Mouse (Mus musculus): ENCODE data around the gene Spaca4. TPM values are rescaled to one million over a fixed set of nuclear protein-coding genes. Genes with fewer than 3 reads are reported as not detected.

Gene Spaca4
- total and polyA plus RNA-seq, 3 experiments = 0.38 TPM; not detected in 2

DNA sequence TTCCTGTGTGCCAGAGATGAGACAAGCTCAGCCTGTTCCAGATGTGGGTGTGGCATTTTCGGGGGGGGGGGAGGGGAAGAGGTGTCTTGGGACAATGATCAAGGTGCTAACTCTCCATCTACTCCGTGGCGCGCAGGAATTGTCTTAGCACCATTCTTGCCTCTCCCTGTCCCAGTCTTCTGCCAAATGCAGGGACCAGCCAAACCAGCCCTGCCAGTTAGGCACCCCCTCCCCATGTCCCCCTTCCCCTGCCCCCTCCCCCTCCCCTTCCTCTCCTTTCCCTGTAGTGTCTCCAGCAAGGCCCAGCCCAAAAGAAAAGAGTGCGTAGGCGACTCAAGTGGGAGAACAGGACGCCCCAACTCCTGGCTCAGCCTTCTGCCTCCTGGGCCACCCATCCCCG lies 41.2 kb upstream of the Spaca4 start:
- no peaks in the 10 kb centered on the region for H3K4me1 ChIP-seq (ENCODE audit: control insufficient read depth in 1 of 2, insufficient read depth in 2 of 2, low read length in 2 of 2)
- H3K27me3 ChIP-seq (ENCODE audit: control insufficient read depth in 1 of 2, insufficient read depth in 2 of 2, low read length in 2 of 2) = peaks cover 2 to 3% of the 10 kb centered on the region in 2 experiments; a peak in 3 of 4 replicates
- no peaks in the 10 kb centered on the region for H3K36me3 ChIP-seq (ENCODE audit: control insufficient read depth in 1 of 2, insufficient read depth in 2 of 2, low read length in 2 of 2)
- no peak overlapping the region for H3K4me3 ChIP-seq (ENCODE audit: control insufficient read depth in 1 of 2, insufficient read depth in 1 of 2, low read depth in 2 of 2, low read length in 2 of 2)
- H3K79me2 ChIP-seq (ENCODE audit: control insufficient read depth, insufficient read depth, low read length, poor library complexity) = no peaks in the 10 kb centered on the region
- no peak for TF ChIP-seq POLR2AphosphoS2 (IDR thresholded peaks at IDR 0.05; ENCODE audit: low read length)
- TF ChIP-seq MAX (IDR thresholded peaks at IDR 0.05; ENCODE audit: low read length) = no peak
- no peak for TF ChIP-seq CHD2 (IDR thresholded peaks at IDR 0.05; ENCODE audit: low read length)
- TF ChIP-seq SIN3A (IDR thresholded peaks at IDR 0.05; ENCODE audit: low read length) = no peak
- no peak for TF ChIP-seq BHLHE40 (IDR thresholded peaks at IDR 0.05; ENCODE audit: borderline replicate concordance, low read depth, low read length)
- TF ChIP-seq MXI1 (IDR thresholded peaks at IDR 0.05; ENCODE audit: low read depth, low read length) = no peak
- TF ChIP-seq TAL1 (IDR thresholded peaks at IDR 0.05; ENCODE audit: low read length) = no peak
- TF ChIP-seq TCF12 (IDR thresholded peaks at IDR 0.05; ENCODE audit: low read depth, low read length) = no peak
- H3K9me3 ChIP-seq (replicated peaks; ENCODE audit: insufficient read depth, low read length) = no peaks in the 10 kb centered on the region
- H3K9ac ChIP-seq (ENCODE audit: control insufficient read depth, low read depth, low read length, poor library complexity, severe bottlenecking) = no peak overlapping the region
- H3K27ac ChIP-seq (ENCODE audit: control insufficient read depth, low read depth, low read length) = no peak overlapping the region
- DNase-seq (ENCODE audit: low read depth, low spot score) = no peak

GRCm38 (mm10) chr7:45765995-45766394 lies 40.4 kb upstream of the Spaca4 start:
- H3K4me1 ChIP-seq (ENCODE audit: control insufficient read depth in 1 of 2, insufficient read depth in 2 of 2, low read length in 2 of 2) = no peaks in the 10 kb centered on the region
- no peak for TF ChIP-seq MYB (IDR thresholded peaks at IDR 0.05; ENCODE audit: low read depth, low read length)
- no peak for TF ChIP-seq BHLHE40 (IDR thresholded peaks at IDR 0.05; ENCODE audit: borderline replicate concordance, low read depth, low read length)
- no peak for TF ChIP-seq RCOR1 (IDR thresholded peaks at IDR 0.05; ENCODE audit: low read depth, low read length)
- TF ChIP-seq TAL1 (IDR thresholded peaks at IDR 0.05; ENCODE audit: low read length) = no peak
- TF ChIP-seq ZMIZ1 (IDR thresholded peaks at IDR 0.05; ENCODE audit: low read depth, low read length) = no peak
- no peak for TF ChIP-seq TBP (IDR thresholded peaks at IDR 0.05; ENCODE audit: low read depth, low read length)
- no peak for TF ChIP-seq JUND (IDR thresholded peaks at IDR 0.05; ENCODE audit: low read depth, low read length)
- TF ChIP-seq CHD2 (IDR thresholded peaks at IDR 0.05; ENCODE audit: low read length) = no peak
- TF ChIP-seq HCFC1 (IDR thresholded peaks at IDR 0.05; ENCODE audit: low read depth, low read length) = no peak
- TF ChIP-seq ETS1 (IDR thresholded peaks at IDR 0.05; ENCODE audit: low read depth, low read length) = no peak
- no peak for TF ChIP-seq ZKSCAN1 (IDR thresholded peaks at IDR 0.05; ENCODE audit: low read depth, low read length)
- no peak for TF ChIP-seq GABPA (IDR thresholded peaks at IDR 0.05; ENCODE audit: low read depth, low read length)
- no peak for TF ChIP-seq TCF12 (IDR thresholded peaks at IDR 0.05; ENCODE audit: low read depth, low read length)
- H3K9ac ChIP-seq (ENCODE audit: control insufficient read depth, low read depth, low read length, poor library complexity, severe bottlenecking) = no peak overlapping the region
- H3K27ac ChIP-seq (ENCODE audit: control insufficient read depth, low read depth, low read length) = no peak overlapping the region
- no peak overlapping the region for H3K4me3 ChIP-seq (ENCODE audit: control insufficient read depth in 1 of 2, insufficient read depth in 1 of 2, low read depth in 2 of 2, low read length in 2 of 2)
- no peak for DNase-seq (ENCODE audit: low read depth, low spot score)
- no peaks in the 10 kb centered on the region for H3K36me3 ChIP-seq (ENCODE audit: control insufficient read depth in 1 of 2, insufficient read depth in 2 of 2, low read length in 2 of 2)
- no peaks in the 10 kb centered on the region for H3K79me2 ChIP-seq (ENCODE audit: control insufficient read depth, insufficient read depth, low read length, poor library complexity)
- H3K27me3 ChIP-seq (ENCODE audit: control insufficient read depth in 1 of 2, insufficient read depth in 2 of 2, low read length in 2 of 2) = no peaks in the 10 kb centered on the region; a peak in 1 of 4 replicates
- H3K9me3 ChIP-seq (replicated peaks; ENCODE audit: insufficient read depth, low read length) = no peaks in the 10 kb centered on the region

All from MEL (cell line).